Mouse (Mus musculus) B cell, adult 62 days (primary cell): Measurements from ENCODE around the gene Snupn. TPM values are rescaled to one million over a fixed set of nuclear protein-coding genes. Genes with fewer than 3 reads are reported as not detected.

Experiments used
- total RNA-seq: library from RNA; stranded (reverse); gene quantifications from 4 replicates; pipeline ENCODE4 v1.2.4, GENCODE M21; 2023

Snupn gene
- total RNA-seq, result 8.7 to 11.6 TPM (median 10.1 TPM) in 4 replicates

DNA sequence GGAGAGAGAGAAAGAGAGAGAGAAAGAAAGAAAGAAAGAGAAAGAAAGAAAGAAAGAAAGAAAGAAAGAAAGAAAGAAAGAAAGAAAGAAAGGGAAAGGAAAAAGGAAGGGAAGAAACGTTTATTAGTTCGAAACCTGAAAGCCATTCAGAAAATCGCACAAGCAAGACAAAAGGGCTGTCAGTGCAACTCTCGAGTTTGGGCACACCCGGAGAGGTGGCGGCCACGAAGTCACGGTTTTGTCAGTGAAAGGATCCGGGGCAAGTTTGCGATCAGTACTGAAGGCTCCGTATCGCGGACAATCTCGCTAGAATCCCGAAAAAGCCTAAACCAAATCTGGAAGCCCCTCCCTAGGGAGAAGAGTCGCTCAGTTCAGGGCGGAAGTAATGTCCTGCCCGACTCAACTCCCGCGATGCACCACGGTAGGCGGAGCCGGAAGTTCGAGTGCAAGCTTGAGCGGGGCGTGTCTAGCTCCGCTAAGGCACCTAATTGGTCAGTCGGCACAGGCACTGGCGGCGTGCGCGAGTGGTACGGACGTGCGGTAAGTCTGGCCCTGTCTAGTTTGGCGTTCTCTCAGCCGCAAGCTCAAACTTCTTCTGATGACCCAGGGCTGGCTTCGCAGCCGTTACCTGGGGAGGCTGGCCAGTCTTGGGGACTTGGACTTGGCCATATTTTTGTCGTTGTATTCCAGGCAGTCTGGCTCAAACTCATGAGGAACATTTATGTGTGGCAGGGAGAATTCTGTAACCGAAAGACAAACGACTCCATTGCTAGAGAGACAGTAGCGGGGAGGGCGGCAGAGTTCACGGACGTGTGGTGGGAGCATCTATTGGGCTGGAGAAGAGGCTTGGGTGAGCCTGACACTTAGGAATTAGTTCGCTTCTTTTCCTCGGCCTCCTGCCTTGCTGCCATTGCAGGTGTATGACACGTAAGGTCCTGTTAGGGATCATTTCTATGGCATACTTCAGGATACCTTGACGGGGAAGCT lies at the start of gene Snupn:
TSS of gene Snupn (plus strand) at position 465 of the 987 bp plus-strand sequence.

DNA sequence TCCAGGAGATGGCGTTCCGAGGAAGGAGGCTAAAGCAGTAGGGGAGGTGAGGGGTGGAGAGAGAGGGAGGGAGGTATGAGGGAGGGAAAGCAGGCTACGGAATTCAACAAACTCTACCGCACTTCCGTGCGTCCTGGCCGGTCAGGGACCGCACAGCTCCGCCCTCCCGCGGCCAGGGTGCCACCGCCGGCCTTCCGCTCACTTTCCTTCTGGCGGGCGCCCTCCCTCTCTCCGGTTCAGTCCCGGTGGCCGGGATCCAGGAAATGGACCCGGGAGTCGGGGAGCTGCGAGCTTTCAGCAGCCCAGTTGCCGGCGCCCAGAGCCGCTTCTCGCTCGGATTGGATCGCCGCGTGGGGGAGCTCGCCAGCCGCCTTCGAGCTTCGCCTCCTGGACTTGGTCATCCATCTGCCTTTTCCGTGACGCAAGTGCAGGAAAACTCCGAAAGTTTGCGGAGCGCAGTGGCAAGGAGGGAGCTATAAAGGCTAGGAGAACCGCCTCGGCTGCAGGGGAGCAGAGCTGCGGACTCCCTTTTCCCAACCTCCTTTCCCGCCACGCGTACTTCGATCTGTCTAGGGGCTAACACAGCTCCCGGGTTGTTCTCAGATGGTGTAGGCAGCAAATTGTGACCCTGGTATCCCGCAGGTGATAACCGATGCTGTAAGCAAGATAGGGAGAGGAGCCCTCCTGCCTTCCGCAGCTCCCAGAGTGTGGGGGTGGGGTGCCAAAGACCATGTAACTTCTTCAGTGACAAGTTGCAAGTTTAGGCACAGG lies 22.5 kb upstream of the Snupn start, which contains the start of gene Snx33:
TSS of gene Snx33 (minus strand) at position 331 of the 771 bp plus-strand sequence.

DNA sequence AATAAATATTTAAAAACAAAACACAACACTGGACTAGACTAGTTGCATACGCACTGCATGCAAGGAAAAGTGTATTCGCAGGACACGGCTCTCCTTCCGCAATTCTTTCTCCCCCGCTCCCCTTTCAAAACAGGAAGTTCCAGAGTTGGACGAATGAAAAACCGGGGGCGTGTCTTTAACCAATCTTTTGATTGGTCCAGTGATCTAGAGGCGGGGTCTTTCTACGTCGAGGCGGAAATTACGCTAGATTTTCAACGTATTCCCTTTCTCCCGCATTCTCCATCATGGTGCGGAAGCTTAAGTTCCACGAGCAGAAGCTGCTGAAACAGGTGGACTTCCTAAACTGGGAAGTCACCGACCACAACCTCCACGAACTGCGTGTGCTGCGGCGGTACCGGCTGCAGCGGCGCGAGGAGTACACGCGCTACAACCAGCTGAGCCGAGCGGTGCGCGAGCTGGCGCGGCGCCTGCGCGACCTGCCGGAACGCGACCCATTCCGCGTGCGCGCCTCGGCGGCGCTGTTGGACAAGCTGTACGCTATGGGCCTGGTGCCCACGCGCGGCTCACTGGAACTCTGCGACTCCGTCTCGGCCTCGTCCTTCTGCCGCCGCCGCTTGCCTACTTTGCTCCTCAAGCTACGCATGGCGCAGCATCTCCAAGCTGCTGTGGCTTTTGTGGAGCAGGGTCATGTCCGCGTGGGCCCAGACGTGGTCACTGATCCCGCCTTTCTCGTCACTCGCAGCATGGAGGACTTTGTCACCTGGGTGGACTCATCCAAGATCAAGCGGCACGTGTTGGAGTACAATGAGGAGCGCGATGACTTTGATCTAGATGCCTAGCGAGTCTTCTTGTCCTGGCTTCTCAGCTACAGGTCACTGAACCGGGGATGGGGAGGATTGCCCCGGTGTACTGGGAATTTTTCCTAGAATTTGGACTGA lies 13.2 kb upstream of the Snupn start, which contains the start of gene Imp3:
TSS of gene Imp3 (plus strand) at position 253 of the 938 bp plus-strand sequence.

DNA sequence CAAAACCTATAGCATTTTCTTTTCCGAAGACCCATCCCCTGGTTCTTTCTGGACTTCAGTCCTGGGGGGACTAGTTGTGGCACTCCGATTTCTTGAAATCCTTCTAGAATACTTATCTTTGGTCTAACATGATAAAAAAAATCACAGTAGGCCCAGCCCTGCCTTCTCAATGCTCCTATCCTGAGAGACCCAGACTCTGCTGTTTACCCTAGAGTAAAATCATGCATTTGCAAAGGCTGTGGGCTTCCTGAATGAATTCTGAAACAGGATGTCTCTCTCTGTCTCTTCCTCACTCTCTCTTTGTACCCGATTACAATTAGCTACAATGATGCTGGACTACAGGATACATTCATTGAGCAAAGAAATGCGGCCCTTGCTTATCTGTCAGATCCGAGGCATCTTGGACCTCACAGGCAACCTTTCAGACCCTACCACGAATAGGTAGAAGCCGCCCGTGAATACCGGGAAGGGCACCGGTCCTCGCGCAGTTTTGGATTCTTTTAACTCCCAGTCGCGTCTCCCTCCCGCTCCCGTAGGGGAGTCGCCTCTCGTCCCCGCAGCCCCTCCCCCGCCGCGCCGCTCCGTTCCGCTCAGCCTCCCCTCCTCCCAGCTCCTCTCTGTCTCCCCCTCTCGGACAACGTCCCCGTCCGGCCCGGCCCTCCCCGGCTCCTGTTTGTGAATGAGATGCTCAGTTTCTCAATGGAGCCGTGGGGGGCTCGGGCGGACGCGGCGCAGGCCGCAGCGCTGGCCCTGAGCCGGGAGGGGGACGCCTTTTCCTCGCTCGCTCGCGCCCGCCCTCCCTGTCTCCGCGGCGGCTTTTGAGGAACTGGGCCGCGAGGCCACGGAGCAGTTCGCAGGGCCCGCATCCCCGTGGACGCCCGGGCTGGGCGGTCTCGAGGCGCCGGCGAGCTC lies 43.9 kb downstream of the Snupn start, which contains the start of gene Ptpn9:
TSS of gene Ptpn9 (plus strand) at position 638 of the 912 bp plus-strand sequence.

Other genes starting within 250 kb of the Snupn start
- not detected in 4 replicates for gene Lingo1, start 154.4 kb upstream of the Snupn start, total RNA-seq
- not detected in 4 replicates for gene Odf3l1, start 86.2 kb upstream of the Snupn start, total RNA-seq
- gene Cspg4, start 85.8 kb upstream of the Snupn start, total RNA-seq, result not detected in 4 replicates
- 12.1 to 12.7 TPM (median 12.3 TPM) in 4 replicates for gene Snx33, start 22.5 kb upstream of the Snupn start, total RNA-seq
- gene Imp3, start 13.4 kb upstream of the Snupn start, total RNA-seq, result 58.8 to 64.1 TPM (median 61.5 TPM) in 4 replicates
- gene Ptpn9, start 44.0 kb downstream of the Snupn start, total RNA-seq, result 14.7 to 18.5 TPM (median 15.8 TPM) in 4 replicates
- gene Sin3a, start 121.2 kb downstream of the Snupn start, total RNA-seq, result 127 to 137 TPM (median 127 TPM) in 4 replicates
- 123 to 155 TPM (median 139 TPM) in 4 replicates for gene Man2c1, start 179.8 kb downstream of the Snupn start, total RNA-seq
- gene Neil1, start 197.4 kb downstream of the Snupn start, total RNA-seq, result 68.1 to 79.7 TPM (median 75.1 TPM) in 4 replicates
- 116 to 136 TPM (median 126 TPM) in 4 replicates for gene Commd4, start 207.5 kb downstream of the Snupn start, total RNA-seq